Mouse (Mus musculus): ENCODE measurements around the gene Eif4g2.

DNA sequence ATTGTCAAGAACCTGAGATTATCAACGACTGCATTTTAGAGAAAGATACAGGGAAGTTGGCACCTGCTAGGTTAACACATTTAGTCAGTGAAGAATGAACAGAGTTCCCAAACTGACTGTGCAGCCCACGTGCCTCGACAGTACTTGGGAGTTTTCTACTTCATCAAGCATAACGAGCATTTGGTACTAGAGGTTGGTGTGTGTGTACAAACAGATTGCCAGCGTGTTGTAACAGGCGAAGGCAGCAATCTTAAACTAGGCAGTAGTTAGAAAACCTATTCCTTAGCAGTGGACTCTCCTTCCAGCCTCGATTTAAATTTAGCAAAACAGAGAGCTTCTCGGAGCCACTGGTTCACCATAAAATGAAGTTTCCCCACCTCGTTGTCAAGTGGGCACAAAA lies 38.7 kb upstream of the Eif4g2 start:
- TF ChIP-seq POLR2A (IDR thresholded peaks at IDR 0.05; ENCODE audit: insufficient read length, low read depth) (no peak), TCF12 (IDR thresholded peaks at IDR 0.05; ENCODE audit: insufficient read depth, poor library complexity, severe bottlenecking) (no peak), MAX (IDR thresholded peaks at IDR 0.05; ENCODE audit: low read depth) (no peak), USF1 (IDR thresholded peaks at IDR 0.05; ENCODE audit: low read depth) (no peak), MYOG (IDR thresholded peaks at IDR 0.05; ENCODE audit: control insufficient read depth in 1 of 3, insufficient read depth in 1 of 3, insufficient read length in 2 of 3, low read depth in 2 of 3) (no peak), CEBPB (IDR thresholded peaks at IDR 0.05; ENCODE audit: insufficient read depth, poor library complexity, severe bottlenecking) (no peak), SRF (IDR thresholded peaks at IDR 0.05; ENCODE audit: control insufficient read depth, insufficient read length, low read depth) (no peak), POLR2AphosphoS2 (IDR thresholded peaks at IDR 0.05; ENCODE audit: insufficient read length, low read depth) (no peak), E2F4 (IDR thresholded peaks at IDR 0.05; ENCODE audit: insufficient read depth) (no peak), REST (IDR thresholded peaks at IDR 0.05; ENCODE audit: insufficient read depth, insufficient read length) (no peak), MYOD1 (IDR thresholded peaks at IDR 0.05; ENCODE audit: control insufficient read depth in 1 of 3, insufficient read length in 2 of 3, low read depth in 2 of 3) (no peak), TCF3 (IDR thresholded peaks at IDR 0.05; ENCODE audit: insufficient read length, low read depth) (no peak)
